Mouse (Mus musculus) midbrain, postnatal 0 days (tissue): ENCODE measurements around the gene Mdk. TPM values are rescaled to one million over a fixed set of nuclear protein-coding genes. Genes with fewer than 3 reads are reported as not detected.

ENCODE experiments used
- ATAC-seq: fragments of 200-750 bp; cut with Nextera tagmentation; 2 replicates; pipeline ENCODE4 v1.8.0; 2017; ENCODE audit warnings: moderate number of reproducible peaks, mild to moderate bottlenecking, moderate TSS enrichment, moderate library complexity; ENCODE audit not compliant: low FRiP score
- DNase-seq: peaks from one replicate; pipeline ENCODE4 v3.0.0-alpha.2; 2015; ENCODE audit warnings: low spot score
- H3K27ac ChIP-seq: fragments of 300-500 bp; sonication (generic); 2 replicates; pipeline ENCODE4 v1.5.1; 2014; ENCODE audit warnings: low read depth, mild to moderate bottlenecking, low read length, mixed read lengths
- H3K27me3 ChIP-seq: fragments of 300-500 bp; sonication (generic); 2 replicates; pipeline ENCODE4 v1.6.1; 2014; ENCODE audit warnings: low read length, control low read depth, mixed read lengths; ENCODE audit not compliant: insufficient read depth
- H3K36me3 ChIP-seq: fragments of 300-500 bp; sonication (generic); 2 replicates; pipeline ENCODE4 v1.6.1; 2014; ENCODE audit warnings: low read length, control low read depth, mixed read lengths; ENCODE audit not compliant: insufficient read depth
- H3K4me1 ChIP-seq: fragments of 300-500 bp; sonication (generic); 2 replicates; pipeline ENCODE4 v1.6.1; 2014; ENCODE audit warnings: mild to moderate bottlenecking, control low read depth, antibody characterized with exemption, low read length, mixed read lengths; ENCODE audit not compliant: insufficient read depth
- H3K4me2 ChIP-seq: fragments of 300-500 bp; sonication (generic); 2 replicates; pipeline ENCODE4 v1.6.1; 2014; ENCODE audit warnings: low read depth, mild to moderate bottlenecking, low read length, mixed read lengths; ENCODE audit not compliant: poor library complexity, severe bottlenecking
- H3K4me3 ChIP-seq: fragments of 300-500 bp; sonication (generic); 2 replicates; pipeline ENCODE4 v1.5.1; 2014; ENCODE audit warnings: low read depth, mild to moderate bottlenecking, low read length, moderate library complexity
- H3K9ac ChIP-seq: fragments of 300-500 bp; sonication (generic); replicated peaks from 2 replicates; pipeline ENCODE4 v1.6.1; 2014; ENCODE audit warnings: mild to moderate bottlenecking, low read length, moderate library complexity, mixed read lengths; ENCODE audit not compliant: poor library complexity, severe bottlenecking
- H3K9me3 ChIP-seq: fragments of 300-500 bp; sonication (generic); 2 replicates; pipeline ENCODE4 v1.6.1; 2016; ENCODE audit warnings: low read length, control low read depth
- CTCF ChIP-seq: IDR thresholded peaks from 2 replicates; pipeline ENCODE4 v1.5.1; 2016; ENCODE audit warnings: antibody characterized with exemption, mild to moderate bottlenecking
- WGBS: fragments of 180-500 bp; shearing (Covaris S2); extraction: QIAGEN DNeasy Blood & Tissue Kit; methylation state at CpG from one replicate; pipeline ENCODE4 v1.1.7; 2014; 5-methylcytosine and 5-hydroxymethylcytosine counted together
- polyA plus RNA-seq: library from polyadenylated mRNA; unstranded; fragments of >200 nt; fragmentation: Nextera tagmentation; extraction: Ambion mirVana; gene quantifications from 2 replicates; pipeline ENCODE4 v1.2.1, GENCODE M21; 2015
- total RNA-seq: library from RNA; depleted of rRNA; stranded (reverse); fragments of >200 nt; gene quantifications from 2 replicates; pipeline ENCODE4 v1.2.3, GENCODE M21; 2014

The Mdk gene
- total and polyA plus RNA-seq, 2 experiments from 2014 or later, result 39.0 to 71.4 TPM

- no peak for DNase-seq
- 61% methylated on average over 4 of the region's 4 CpGs for WGBS
- TF ChIP-seq CTCF, result no peak
- Histone ChIP-seq H3K4me1 (peaks cover 11% of the 10 kb centered on the region; the same call in 1 of the 2 replicates), H3K4me2 (peak overlapping the region; percentile 86), H3K27ac (peak overlapping the region; percentile 18; the same call in 1 of the 2 replicates), H3K4me3 (peak overlapping the region; percentile 87), H3K36me3 (no peaks in the 10 kb centered on the region), H3K9me3 (no peaks in the 10 kb centered on the region), H3K27me3 (no peaks in the 10 kb centered on the region), H3K9ac (peak overlapping the region; percentile 84; the same call in 1 of the 2 replicates)
- ATAC-seq, result no peak
Observed at GRCm38 (mm10) chr2:91961901-91962761, 30.0 kb upstream of the Mdk start.

GRCm38 (mm10) chr2:91960459-91960858 is 28.4 kb upstream of the Mdk start:
- H3K4me1 ChIP-seq, result peaks cover 15% of the 10 kb centered on the region; the same call in 1 of the 2 replicates
- H3K27ac ChIP-seq, result no peak overlapping the region
- no peak overlapping the region for H3K9ac ChIP-seq
- no peak for DNase-seq
- no peak overlapping the region for H3K4me2 ChIP-seq
- no peak overlapping the region for H3K4me3 ChIP-seq
- TF ChIP-seq CTCF, result no peak
- no peak for ATAC-seq
- no peaks in the 10 kb centered on the region for H3K9me3 ChIP-seq
- no peaks in the 10 kb centered on the region for H3K36me3 ChIP-seq
- WGBS, result 93% methylated on average over 5 of the region's 5 CpGs
- H3K27me3 ChIP-seq, result no peaks in the 10 kb centered on the region

- no peak overlapping the region for H3K9ac ChIP-seq
- H3K9me3 ChIP-seq, result no peaks in the 10 kb centered on the region
- DNase-seq, result no peak
- ATAC-seq, result no peak
- WGBS, result 71% methylated on average over 11 of the region's 11 CpGs
- H3K27ac ChIP-seq, result no peak overlapping the region
- no peak overlapping the region for H3K4me3 ChIP-seq
- H3K36me3 ChIP-seq, result no peaks in the 10 kb centered on the region
- H3K4me1 ChIP-seq, result peaks cover 15% of the 10 kb centered on the region; the same call in 1 of the 2 replicates
- H3K27me3 ChIP-seq, result no peaks in the 10 kb centered on the region
- no peak for TF ChIP-seq CTCF
- no peak overlapping the region for H3K4me2 ChIP-seq
Observed at GRCm38 (mm10) chr2:91959544-91960410, 27.7 kb upstream of the Mdk start.

- H3K36me3 ChIP-seq, result no peaks in the 10 kb centered on the region
- H3K27me3 ChIP-seq, result no peaks in the 10 kb centered on the region
- no peak for ATAC-seq
- H3K27ac ChIP-seq, result no peak overlapping the region
- no peak overlapping the region for H3K9ac ChIP-seq
- DNase-seq, result no peak
- whole genome bisulfite sequencing, result 49% methylated on average over 10 of the region's 10 CpGs
- H3K9me3 ChIP-seq, result no peaks in the 10 kb centered on the region
- TF ChIP-seq CTCF, result peak; percentile 69
- no peak overlapping the region for H3K4me2 ChIP-seq
- no peak overlapping the region for H3K4me3 ChIP-seq
- peaks cover 15% of the 10 kb centered on the region; the same call in 1 of the 2 replicates for H3K4me1 ChIP-seq
Observed at GRCm38 (mm10) chr2:91958701-91959457, 26.8 kb upstream of the Mdk start.

GRCm38 (mm10) chr2:91958049-91958448 is 26.0 kb upstream of the Mdk start:
- Histone ChIP-seq H3K27ac (no peak overlapping the region), H3K27me3 (no peaks in the 10 kb centered on the region), H3K4me1 (peaks cover 15% of the 10 kb centered on the region; the same call in 1 of the 2 replicates), H3K9ac (no peak overlapping the region), H3K36me3 (no peaks in the 10 kb centered on the region), H3K9me3 (no peaks in the 10 kb centered on the region), H3K4me2 (no peak overlapping the region), H3K4me3 (no peak overlapping the region)
- ATAC-seq (no peak), DNase-seq (no peak)
- no peak for TF ChIP-seq CTCF
- 80% methylated on average over 8 of the region's 8 CpGs for WGBS
